Mouse (Mus musculus) left cerebral cortex, adult 8-10 months (tissue): ENCODE measurements around the gene Tmem174. TPM values are rescaled to one million over a fixed set of nuclear protein-coding genes. Genes with fewer than 3 reads are reported as not detected.

Experiments used
- DNase-seq, 2 experiments: peaks; one replicate each; pipeline ENCODE4 v3.0.0; 2022; ENCODE audit warnings: low spot score in 2 of 2
- total RNA-seq, 4 experiments: library from RNA; stranded (reverse); gene quantifications; 2 replicates each; pipeline ENCODE4 v1.2.4; 2022

Tmem174 gene
- total RNA-seq, 4 experiments from 2014 or later, result 0.15 to 0.39 (median 0.21) TPM; not detected in 1

DNA sequence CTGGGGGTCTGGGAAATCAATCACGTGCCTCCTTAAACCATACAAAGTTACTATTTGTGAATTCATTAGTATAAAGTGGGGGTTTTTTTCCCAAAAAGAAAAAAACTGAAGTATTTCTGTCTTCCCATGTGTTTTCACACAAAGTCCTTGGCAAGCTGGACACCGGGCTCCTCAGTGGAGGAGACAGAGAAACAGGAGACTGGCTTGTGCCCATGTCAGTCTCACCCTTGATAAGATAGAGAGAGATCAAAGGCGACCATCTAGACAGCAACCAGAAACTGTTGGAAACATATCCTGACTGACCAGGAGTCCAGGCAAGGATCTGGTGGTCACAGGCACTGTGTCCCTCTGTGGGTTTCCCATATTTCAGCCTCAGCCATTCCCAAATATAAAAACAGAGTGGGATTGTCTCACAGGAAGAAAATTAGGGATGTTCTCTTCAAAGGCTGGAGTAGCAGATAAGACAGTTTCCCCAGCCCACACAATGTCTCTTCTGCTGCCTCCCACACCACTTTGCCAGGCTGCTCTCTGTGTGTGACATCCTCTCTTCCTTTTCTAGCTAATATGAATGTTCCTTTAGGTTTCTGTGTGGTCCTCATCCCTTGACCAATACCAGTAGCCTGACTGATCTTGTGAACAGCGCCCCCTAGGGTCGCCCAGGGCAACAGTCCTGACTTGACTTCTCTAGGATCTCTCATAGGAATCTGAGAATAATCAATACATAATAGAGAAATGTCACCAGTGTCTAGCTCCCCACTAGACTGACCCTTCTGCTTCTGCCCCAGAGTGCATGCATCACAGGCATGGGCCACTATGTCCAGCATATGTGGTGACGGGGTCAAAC, 3.3 kb downstream of the Tmem174 start:
- DNase-seq, result no peak

- no peak for DNase-seq
Observed at GRCm38 (mm10) chr13:98632306-98632942, 4.8 kb downstream of the Tmem174 start.

DNA sequence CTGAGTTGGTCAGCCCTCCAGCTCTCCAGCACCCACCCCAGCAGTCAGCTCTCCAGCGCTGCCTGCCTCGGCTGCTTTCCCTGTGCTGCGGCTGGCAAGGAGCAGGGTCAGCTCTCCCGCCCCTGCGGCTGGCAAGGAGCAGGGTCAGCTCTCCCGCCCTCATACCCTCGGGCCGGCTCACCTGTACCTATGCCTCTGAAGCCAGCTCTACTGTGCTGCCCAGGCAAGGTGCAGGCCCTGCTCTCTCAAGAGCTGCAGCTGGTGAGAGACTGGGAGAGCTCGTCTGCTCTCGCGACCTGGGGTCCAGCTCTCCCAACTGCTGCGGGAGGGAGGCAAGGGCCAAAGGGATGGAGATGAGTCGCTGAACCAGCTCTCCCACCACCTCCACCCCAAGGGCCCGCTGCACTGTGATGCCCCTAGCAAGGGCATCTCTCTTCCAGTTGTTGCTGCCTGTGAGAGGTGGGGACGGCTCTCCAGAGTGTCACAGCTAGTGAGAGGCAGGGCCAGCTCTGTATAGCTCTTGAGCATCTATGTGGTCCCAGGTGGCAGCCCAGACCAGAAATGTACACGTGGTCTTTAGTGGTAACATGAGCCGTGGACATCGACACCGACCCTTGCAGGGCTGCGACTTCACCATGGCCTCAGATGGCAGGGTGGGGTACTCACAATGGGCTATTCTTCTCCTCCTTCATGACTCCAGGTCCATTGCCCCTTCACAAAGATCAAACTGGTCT, 5.9 kb downstream of the Tmem174 start:
- no peak for DNase-seq

DNA sequence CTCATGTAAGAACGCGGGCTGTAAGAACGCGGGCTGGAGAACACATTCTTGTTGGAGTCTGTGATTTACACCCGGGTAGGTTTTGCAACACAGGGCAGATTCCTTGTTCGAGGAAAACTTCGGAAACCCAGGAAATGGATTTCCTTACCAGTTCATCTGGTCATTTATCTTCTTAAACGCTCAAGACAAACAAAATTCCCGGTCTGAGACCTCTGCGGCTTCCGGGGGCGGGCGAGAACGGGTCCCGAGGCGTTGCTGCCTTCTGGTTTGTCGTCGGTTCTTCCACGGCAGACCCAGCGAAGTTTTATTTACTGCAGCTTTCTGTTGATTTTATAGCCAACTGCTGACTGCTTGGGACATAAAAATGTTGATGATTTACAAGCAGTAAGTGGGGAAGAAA, 10.5 kb downstream of the Tmem174 start:
- no peak for DNase-seq

DNA sequence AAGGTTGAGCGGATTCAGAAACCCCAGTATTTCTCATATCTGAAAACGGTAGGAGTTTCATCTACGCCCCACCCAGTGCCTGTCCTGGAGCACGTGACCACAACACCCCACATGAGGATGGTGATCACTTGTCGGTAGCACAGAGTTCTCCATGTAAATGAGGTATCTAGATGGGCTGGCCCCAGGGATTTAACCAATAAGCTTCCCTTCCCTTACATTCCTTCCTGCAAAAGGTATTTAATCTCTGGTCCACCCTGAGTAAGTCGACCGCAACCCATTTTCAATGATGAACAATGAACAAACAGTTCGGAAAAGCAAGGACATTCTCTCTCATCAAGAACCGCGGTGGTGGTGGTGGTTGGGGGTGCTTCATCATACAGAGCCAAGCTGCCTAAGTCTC, 12.7 kb downstream of the Tmem174 start:
- DNase-seq, result no peak

DNA sequence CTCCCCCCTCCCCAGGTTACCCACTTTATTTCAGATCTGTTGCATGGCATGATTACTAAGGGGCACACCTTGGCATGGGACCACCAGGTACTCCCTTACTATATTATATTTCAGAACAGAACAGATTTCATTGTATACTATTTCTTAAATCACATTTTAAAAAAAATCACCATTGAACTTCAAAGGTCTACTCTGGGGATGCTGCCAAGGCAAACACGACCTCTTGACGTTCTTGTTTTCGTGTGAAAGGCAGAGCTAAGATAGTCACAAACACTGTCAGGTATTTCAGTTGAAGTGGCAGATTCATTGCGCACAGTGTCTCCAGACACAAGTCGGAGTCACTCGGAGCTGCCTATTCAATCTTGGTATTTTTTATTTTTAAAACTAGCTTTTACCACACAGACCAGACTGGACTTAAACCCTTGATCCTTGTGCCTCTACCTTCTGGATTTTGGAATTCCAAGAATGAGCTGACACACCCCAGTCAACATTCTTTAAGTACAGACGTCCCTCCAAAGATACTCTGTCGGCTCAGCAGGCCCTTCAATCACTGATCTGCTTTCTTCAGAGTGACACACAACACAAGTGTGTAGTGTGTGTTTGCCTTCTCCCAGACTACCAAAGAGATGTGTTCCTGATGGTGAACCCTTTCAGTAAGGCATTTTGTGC, 14.2 kb downstream of the Tmem174 start:
- DNase-seq, result no peak

- no peak for DNase-seq
Observed at GRCm38 (mm10) chr13:98617429-98618067, 19.7 kb downstream of the Tmem174 start.

DNA sequence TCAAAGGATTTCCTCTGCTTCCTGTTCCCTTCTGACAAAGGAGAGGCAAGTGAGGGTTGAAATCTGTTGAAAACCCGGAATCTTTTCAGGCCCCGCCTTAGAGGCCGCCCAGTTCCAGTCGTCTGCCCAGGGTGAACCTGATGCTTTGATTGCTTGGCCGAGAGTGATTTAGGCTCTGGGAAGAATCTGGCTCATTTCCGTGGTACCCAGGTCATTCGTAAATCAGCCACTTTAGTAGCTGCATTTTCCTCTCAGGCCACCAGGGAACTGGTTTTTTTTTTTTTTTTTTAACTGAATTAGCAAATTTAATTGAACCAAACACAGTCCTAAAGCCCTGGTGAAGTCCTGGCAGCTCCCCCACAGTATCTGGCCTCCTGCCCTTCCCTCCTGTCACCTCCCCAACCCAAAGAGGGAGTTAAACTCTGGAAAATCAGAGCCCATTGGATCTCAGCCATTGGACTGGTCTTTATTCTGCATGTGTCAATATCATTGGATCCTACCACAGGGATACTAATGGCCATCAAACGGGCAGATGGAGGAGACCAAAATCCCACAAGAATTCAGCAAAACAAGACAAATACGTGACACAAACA, 29.2 kb downstream of the Tmem174 start:
- no peak for DNase-seq

DNA sequence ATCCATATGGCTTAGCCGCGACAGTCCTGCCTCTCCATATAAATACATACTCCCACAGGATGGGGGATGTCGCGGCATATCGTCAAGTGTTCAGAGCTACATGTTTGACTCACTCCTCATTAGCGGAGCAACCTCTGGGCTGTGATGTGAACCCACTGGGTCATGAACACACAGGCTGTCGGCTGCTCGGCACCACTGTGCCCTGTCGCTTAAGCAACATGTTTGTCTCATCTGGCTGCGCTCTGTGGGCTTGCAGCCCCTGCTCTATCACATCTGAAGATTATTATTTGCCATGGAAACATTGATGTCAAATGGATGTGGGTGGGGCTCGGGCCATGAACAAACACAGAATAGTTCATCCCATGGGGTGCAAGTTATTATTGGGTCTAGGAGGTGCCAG, 33.4 kb downstream of the Tmem174 start:
- DNase-seq, result no peak

- DNase-seq, result no peak
Observed at GRCm38 (mm10) chr13:98596746-98597145, 40.5 kb downstream of the Tmem174 start.

DNA sequence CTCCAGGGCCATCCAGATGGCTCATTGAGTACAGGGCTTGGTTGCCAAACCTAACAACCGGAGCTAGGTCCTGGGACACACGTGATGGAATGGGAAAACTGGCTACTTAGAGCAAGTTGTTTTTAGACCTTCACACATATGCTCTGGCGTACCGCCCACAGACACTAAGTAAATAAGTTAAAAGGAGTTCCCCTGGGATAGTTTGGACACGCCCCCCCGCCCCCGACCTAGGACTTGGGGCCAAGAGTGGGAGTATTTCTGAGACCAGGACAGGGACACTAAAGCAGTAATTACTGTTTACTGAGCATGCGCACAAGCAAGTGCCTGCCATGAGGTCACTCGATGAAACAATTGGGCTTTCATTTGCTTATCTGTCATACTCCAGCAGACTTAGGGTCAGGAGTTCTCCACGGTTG, 42.5 kb downstream of the Tmem174 start:
- no peak for DNase-seq

DNA sequence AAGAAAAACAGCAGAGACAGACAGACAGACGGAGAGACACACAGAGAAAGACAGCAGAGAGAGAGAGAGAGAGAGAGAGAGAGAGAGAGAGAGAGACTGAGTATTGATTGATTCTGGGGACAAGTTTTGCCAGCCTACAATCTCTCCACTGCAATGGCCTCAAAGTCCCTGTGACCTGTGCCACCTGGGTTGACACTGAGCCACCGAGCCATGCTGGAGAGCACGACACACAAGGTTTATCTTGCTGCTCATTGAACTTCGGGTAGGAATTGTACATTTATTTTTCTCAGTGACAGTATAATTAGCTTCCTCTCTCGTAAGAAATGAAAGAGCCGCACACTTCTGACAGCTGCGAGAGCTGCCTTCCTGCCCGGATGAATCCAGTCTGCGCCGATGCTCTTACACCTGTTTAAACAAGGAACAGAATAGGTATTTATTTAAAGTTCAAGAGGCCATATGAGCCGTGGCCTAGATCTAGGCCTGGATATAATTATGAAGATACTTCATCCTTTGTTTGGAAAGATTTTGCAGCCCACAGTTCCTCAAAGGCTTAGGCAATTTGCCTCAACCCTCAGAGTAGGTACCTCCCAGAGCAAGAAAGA, 43.2 kb downstream of the Tmem174 start:
- no peak for DNase-seq

- no peak for DNase-seq
Observed at GRCm38 (mm10) chr13:98591406-98591805, 45.8 kb downstream of the Tmem174 start.

DNA sequence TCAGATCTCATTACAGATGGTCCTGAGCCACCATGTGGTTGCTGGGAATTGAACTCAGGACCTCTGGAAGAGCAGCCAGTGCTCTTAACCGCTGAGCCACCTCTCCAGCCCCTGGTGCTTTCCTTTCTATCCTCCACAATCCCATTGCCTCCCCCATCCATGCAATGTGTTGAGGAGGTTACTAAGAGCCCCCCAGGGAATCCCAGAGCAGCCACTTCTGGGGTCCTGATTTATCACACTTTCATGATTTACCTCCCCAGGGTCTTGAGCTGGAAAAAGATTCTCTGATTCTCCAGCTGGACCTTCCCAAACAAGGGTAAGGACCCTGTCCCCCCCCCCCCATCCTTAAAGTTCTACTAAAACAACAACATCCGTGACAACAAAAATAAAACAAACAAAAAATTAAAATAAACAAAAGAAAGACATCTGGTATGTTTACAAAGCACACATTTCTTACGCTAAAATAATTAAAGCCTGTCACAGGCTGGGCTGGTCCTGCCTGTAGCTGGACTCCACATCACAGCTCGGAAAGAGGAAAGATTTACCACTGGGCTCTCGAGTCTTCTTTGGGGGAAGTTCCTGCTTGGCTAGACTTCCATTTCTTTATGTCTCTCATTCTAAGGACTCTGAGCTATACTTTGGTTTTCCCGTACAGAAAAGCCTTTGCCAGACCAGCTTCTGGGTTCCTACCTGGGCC, 46.4 kb downstream of the Tmem174 start:
- no peak for DNase-seq

- no peak for DNase-seq
Observed at GRCm38 (mm10) chr13:98589572-98589971, 47.6 kb downstream of the Tmem174 start.

GRCm38 (mm10) chr13:98588951-98589501, 48.2 kb downstream of the Tmem174 start:
- DNase-seq, result peak; percentile 30 to 33

- DNase-seq, result no peak
Observed at GRCm38 (mm10) chr13:98588480-98588879, 48.7 kb downstream of the Tmem174 start.

DNA sequence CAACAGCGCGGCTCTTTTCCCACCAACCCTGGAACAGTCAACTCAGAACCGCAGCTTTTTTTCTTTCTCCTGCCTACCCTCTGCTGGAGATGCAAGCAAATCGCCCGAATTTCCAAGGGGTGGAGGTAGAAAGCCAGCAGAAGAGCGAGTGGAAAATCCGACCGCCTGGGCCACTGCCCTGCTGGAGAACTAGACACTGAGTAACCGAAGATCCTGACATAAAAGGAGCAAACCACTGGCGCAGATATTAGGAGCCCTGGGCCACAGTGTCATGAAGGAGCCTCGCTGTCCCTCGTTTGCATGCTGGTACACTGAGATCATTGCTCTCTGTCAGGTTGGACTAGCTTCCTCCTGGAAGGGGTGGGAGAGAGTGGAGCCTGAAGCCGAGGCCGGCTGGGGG, 49.6 kb downstream of the Tmem174 start:
- no peak for DNase-seq

DNA sequence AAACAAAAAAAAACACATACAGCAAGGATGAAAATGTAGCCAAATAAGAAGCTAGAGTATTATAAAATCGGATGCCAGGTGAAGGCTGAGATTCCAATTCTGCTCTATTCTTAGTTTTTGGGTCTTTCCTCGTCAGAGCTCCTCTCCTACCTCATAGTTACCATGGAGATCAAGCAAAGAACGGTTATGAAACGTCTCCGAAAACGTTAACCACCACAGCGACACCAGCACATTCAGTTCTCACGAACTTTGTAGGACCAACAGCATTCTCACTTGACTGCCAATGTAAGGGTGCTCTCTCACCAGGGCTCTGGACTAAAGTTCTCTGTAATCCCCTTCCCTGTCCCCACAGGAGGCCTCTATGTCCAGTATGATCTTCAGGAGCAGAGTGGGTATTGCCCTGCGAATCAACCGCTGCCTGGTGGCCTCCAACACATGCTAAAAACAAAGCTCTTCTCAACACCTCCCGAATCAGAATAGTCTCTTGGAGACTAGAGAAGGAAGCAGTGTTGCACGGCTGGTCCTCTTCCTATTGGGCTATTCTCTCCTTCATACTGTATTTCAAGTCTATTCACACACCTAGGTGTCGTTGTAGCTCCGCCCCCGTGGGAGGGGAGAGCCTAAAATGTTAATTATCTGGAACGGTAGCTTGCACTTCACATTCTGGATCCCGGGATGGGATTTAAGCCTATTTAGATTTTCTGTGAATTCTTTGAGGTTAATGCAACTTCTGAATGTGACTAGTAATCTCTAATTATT, 50.2 kb downstream of the Tmem174 start:
- DNase-seq, result no peak
